31 mouse cellular contexts compared by ENCODE assay signal in genomic region chr11:49191083-49191482, GRCm38 (mm10). TPM values are rescaled to one million over a fixed set of nuclear protein-coding genes. Genes with fewer than 3 reads are reported as not detected.
"Had no signal": no experiment of that assay in that cellular context is flagged by ENCODE, and none has a peak within 500 bp of the region (broad histone marks: within the 10 kb centered on the region; RNA-seq: fewer than 3 reads in every experiment).

No protein-coding gene starts in this region.

- H3K9me3 ChIP-seq: limb, embryonic 10.5 days; limb, embryonic 13.5 days; lung, embryonic 15.5 days; megakaryocyte, embryonic 14.5 days; midbrain, embryonic 10.5 days; midbrain, embryonic 13.5 days; neural tube, embryonic 13.5 days had no signal

- H3K27me3 ChIP-seq: limb, embryonic 13.5 days; lung, embryonic 15.5 days; megakaryocyte, embryonic 14.5 days; midbrain, embryonic 13.5 days; neural tube, embryonic 13.5 days had no signal

- H3K4me1 ChIP-seq: limb, embryonic 10.5 days; limb, embryonic 13.5 days; lung, embryonic 15.5 days; midbrain, embryonic 10.5 days; midbrain, embryonic 13.5 days; neural tube, embryonic 13.5 days had no signal

- ATAC-seq: liver, postnatal 0 days; midbrain, embryonic 13.5 days; midbrain, embryonic 16.5 days had no signal

- H3K36me3 ChIP-seq: limb, embryonic 10.5 days; limb, embryonic 13.5 days; lung, embryonic 15.5 days; midbrain, embryonic 10.5 days; midbrain, embryonic 13.5 days; neural tube, embryonic 13.5 days had no signal

- H3K27ac ChIP-seq: layer of hippocampus, adult 2 months; limb, embryonic 10.5 days; limb, embryonic 13.5 days; liver, embryonic 14.5 days; lung, embryonic 15.5 days; midbrain, embryonic 10.5 days; midbrain, embryonic 13.5 days; neural tube, embryonic 13.5 days; stomach, postnatal 0 days had no signal

- DNase-seq: kidney, adult 18-20 months; kidney, adult 9 months; kidney, postnatal 14 days; layer of hippocampus, adult 9-11 months; liver, postnatal 0 days; lung, postnatal 10 days; lung, postnatal 36 days; thymus, postnatal 36 days had no signal

- H3K9ac ChIP-seq: limb, embryonic 13.5 days; liver, embryonic 14.5 days; liver, postnatal 0 days; lung, embryonic 15.5 days; midbrain, embryonic 13.5 days; neural tube, embryonic 13.5 days had no signal

- H3K4me3 ChIP-seq: layer of hippocampus, adult 2 months; limb, embryonic 10.5 days; limb, embryonic 13.5 days; lung, embryonic 15.5 days; megakaryocyte, embryonic 14.5 days; midbrain, embryonic 10.5 days; midbrain, embryonic 13.5 days; myocyte; neural tube, embryonic 13.5 days had no signal

RNA-seq across cellular contexts. Expression of gene Btnl9, which starts 4.1 kb away (rescaled TPM):
- total RNA-seq: layer of hippocampus, adult 2 months; layer of hippocampus, postnatal 25 days; left cerebral cortex, adult 18-20 months had no signal
- polyA plus RNA-seq: midbrain, embryonic 10.5 days; midbrain, embryonic 13.5 days; myocyte had no signal

RNA-seq across cellular contexts. Expression of gene Olfr1394, which starts 36.9 kb away (rescaled TPM):
- total RNA-seq: layer of hippocampus, adult 2 months; layer of hippocampus, postnatal 25 days; left cerebral cortex, adult 18-20 months; left cerebral cortex, postnatal 25 days; monocyte, adult 5-6 weeks; neutrophil, adult 5-6 weeks had no signal
- polyA plus RNA-seq: kidney, embryonic 16.5 days; large intestine, adult 2 months; limb, embryonic 10.5 days; limb, embryonic 13.5 days; liver, embryonic 11.5 days; liver, embryonic 14.5 days; liver, postnatal 0 days; lung, embryonic 15.5 days; midbrain, embryonic 10.5 days; midbrain, embryonic 13.5 days; midbrain, embryonic 16.5 days; myocyte; neural tube, embryonic 13.5 days; small intestine, adult 2 months; stomach, embryonic 14.5 days; stomach, postnatal 0 days; urinary bladder, adult 2 months had no signal

RNA-seq across cellular contexts. Expression of gene Olfr1395, which starts 49.0 kb away (rescaled TPM):
- total RNA-seq: layer of hippocampus, adult 2 months; layer of hippocampus, postnatal 25 days; left cerebral cortex, adult 18-20 months; left cerebral cortex, postnatal 25 days; monocyte, adult 5-6 weeks; neutrophil, adult 5-6 weeks had no signal
- polyA plus RNA-seq: kidney, embryonic 16.5 days; large intestine, adult 2 months; limb, embryonic 10.5 days; limb, embryonic 13.5 days; liver, embryonic 11.5 days; liver, embryonic 14.5 days; liver, postnatal 0 days; lung, embryonic 15.5 days; midbrain, embryonic 10.5 days; midbrain, embryonic 13.5 days; midbrain, embryonic 16.5 days; myocyte; neural tube, embryonic 13.5 days; small intestine, adult 2 months; stomach, embryonic 14.5 days; stomach, postnatal 0 days; urinary bladder, adult 2 months had no signal
